Mouse (Mus musculus) olfactory bulb, adult 2 months (tissue): ENCODE measurements around the gene Adarb1.

ENCODE experiments used
- CTCF ChIP-seq: fragments of 200-500 bp; IDR thresholded peaks from 2 replicates; pipeline ENCODE4 v1.5.1; 2012; ENCODE audit warnings: low read depth, mild to moderate bottlenecking, low read length, moderate library complexity; ENCODE audit not compliant: insufficient read depth
- POLR2A ChIP-seq: fragments of 200-500 bp; IDR thresholded peaks from 2 replicates; pipeline ENCODE4 v1.6.1; 2012; ENCODE audit warnings: mild to moderate bottlenecking, low read depth, low read length, moderate library complexity; ENCODE audit not compliant: insufficient read depth

GRCm38 (mm10) chr10:77409154-77409553, 8.9 kb downstream of the Adarb1 start:
- TF ChIP-seq CTCF (no peak), POLR2A (no peak)
